Mouse (Mus musculus) CD4-positive, CD25-positive, alpha-beta regulatory T cell, adult 4 months (primary cell): ENCODE measurements at regions not wholly inside any gene's neighbourhood (a gene's known extent, or its start where the extent isn't known, plus 50 kb on each side); places are given as distances from the start of the nearest gene placed in this dataset.

Experiments used
- ATAC-seq: one replicate; pipeline ENCODE4 v1.8.0; 2017

GRCm38 (mm10) chr15:60762071-60762470 is 91.5 kb downstream of the Fam84b start:
- ATAC-seq: no peak

- ATAC-seq: peak; percentile 51
Observed at GRCm38 (mm10) chr15:60760015-60760437, 93.6 kb downstream of the Fam84b start.

DNA sequence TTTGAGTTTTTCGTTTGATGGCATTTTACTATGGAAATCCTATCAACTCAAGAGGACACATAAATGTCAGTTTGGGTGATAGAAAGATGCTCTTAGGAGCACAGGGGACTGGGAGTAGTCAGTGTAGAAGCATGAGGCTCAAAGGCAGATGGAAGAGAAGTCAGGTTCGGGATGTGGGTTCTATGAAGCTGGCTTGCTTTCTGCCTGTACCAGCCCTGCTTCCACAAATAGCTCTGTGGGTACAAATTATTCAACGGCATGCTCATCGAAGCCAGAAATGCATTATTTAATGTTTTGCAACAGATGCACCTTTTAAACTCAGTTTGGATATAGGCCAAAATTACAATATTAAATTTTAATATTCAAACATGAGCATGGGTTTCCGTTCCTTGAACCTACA is 99.3 kb downstream of the Fam84b start:
- ATAC-seq: no peak

GRCm38 (mm10) chr15:60739598-60739997 is 114.0 kb downstream of the Fam84b start:
- ATAC-seq: no peak

DNA sequence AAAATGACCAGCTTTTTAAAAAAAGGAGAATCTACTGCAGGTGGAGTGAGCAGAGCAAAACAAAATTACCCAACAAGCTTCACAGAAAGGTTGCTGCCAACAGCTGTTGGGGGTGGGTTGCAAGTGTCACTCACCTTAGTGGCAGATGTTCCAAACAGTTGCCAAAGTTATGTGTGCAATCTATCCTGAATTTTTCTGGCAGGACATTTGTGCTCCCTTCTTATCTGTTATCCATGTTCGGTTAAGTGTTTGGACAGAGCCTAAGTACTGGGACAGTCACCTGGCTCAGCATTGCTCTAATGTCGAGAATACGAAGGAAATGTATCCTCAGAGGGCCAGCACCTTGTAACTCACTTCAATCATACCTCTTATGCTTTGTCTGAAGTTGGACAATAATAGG is 115.3 kb downstream of the Fam84b start:
- ATAC-seq: no peak

DNA sequence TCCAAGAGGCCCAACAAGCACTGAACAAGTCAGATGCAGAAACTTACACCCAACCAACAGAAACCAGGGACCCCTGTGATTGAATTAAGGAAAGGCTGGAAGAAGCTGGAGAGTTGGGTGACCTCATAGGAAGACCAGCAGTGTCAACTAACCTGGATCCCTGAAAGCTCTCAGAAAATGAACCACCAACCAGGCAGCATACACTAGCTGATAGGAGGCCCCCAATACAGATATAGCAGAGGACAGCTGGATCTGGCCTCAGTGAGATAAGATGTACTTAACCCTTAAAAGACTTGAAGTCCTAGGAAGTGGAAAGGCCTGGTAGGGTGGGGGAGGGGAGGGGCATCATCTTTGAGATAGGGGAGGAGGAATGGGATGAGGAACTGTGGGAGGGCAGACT is 121.2 kb downstream of the Fam84b start:
- no peak for ATAC-seq

DNA sequence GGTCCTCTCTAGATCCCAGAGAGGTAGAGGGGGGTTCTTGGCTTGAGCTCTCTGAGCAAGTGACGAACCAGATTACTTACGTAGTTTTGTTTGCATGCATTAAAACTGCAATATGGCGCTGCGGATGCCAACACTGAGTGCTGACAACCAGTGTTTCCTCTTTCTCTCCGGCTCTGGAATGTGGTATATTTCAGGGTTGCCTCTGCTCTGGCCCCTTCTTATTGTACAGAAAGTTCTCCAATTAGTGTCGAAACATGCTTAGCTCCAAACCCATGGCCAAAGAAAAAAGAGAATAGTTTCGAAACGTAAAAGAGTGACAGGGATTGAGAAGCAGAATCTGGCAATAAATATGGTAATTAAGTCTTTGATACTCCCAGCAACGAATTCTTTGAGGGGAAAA is 124.8 kb downstream of the Fam84b start:
- ATAC-seq: no peak

- no peak for ATAC-seq
Observed at GRCm38 (mm10) chr15:60728337-60728736, 125.2 kb downstream of the Fam84b start.

DNA sequence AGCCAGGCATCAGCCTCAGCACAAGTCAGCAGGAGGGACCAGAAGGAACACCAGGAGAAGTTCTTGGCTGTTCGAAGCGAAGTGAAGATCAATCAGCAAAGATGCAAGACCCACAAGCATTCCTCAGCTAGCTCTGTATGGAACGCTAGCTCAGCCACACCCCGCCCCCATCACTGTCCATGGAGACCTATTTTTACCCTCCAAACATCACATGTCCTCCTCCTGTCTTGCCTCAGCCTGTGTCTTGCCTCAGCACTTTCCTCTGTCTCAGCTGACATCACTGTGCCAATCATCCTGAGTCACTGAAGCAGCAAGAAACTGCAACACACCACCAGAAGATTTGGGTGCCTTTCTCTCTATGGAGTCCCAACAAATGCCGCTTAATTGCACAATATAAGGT is 134.2 kb downstream of the Fam84b start:
- no peak for ATAC-seq

- no peak for ATAC-seq
Observed at GRCm38 (mm10) chr15:60708678-60709077, 144.9 kb downstream of the Fam84b start.

DNA sequence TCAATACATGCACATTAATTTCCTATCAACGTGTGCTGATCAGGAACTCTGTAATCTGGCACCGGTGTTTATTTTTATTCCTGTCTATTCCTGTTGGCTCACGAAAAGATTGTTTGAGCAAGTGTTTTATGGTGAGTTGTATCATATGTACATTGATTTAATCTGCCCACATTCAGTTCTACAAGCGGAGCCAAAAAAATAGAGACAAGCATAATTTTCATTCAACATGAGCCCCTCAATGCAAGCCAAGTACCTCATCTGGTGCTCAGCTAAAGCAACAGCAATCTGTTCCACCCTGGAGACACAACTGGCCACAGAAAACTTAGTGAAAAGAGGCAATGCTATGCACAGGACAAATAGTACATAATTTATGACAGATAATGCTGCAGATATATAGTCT is 147.6 kb downstream of the Fam84b start:
- no peak for ATAC-seq

DNA sequence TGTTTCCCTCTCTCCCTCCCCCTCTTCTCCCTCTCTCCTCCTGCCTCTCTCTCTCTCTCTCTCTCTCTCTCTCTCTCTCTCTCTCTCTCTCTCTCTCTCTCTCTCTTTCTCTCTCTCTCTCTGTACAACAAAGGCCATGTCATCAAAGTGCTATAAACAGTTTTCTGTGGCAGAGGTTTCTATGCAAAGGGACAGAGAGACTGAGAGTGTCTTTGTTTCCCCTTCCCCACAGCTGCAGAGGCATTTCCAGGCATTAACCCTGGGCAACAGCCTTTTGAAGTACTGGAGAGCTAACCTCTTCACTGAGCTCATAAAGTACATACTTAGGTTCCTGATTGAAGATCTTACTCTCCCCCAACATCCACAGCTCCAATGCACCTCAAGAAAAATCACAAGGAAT is 152.3 kb downstream of the Fam84b start:
- no peak for ATAC-seq

DNA sequence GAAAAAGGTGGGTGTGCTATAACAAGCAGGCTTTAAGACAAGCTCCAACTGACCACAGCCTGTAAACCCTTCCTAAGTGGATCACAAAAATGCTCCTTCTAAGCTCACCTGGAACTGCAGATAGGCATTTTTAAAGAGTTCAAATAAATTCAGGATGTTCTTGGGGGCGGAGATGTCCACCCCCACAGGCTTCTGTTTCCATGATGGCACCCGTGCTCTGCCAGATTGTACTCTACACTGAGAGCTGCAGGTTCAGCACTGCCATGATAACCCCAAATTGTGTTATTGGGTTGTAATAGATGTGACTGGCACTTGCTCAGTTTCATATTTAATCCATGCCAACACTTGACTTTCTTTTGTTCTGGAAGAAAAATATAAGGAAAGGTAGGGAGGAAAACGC is 158.8 kb downstream of the Fam84b start:
- no peak for ATAC-seq

DNA sequence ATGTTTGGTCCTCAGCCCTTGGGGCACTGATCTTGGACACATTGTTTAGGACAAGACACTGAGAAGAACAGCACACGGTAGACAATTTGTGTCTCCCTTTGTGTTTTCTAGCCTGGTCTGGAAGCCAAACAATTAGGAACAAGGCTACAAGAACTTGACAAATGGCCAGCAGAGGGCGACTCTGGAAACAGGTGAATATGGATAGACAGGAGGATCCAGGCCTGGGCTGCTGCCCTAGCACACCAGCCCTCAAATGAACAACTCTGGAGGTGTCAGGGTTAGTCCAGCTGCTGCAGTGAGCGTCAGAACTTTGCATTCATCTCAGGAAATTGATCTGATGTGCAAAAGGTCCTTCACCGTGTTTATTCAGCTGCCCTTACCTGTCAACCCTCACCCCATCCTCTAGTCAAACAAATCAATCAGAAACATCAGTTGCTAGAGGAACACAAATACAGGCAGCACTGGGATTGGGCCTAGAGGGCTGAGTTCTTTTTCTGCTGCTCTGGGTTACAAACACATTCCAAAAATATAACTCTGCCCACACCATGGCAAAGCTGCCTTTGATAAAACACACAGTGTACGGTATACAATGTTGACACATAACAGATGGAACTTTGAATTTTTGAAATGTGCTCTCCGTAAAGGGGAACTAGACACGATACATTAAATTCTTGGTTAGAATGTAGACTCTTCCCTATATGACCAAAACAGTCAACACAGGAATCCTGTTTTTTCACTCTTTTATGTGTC is 159.7 kb downstream of the Fam84b start:
- no peak for ATAC-seq

- no peak for ATAC-seq
Observed at GRCm38 (mm10) chr15:60692718-60693597, 160.6 kb downstream of the Fam84b start.

GRCm38 (mm10) chr15:60692149-60692548 is 161.4 kb downstream of the Fam84b start:
- ATAC-seq: no peak

- ATAC-seq: no peak
Observed at GRCm38 (mm10) chr15:60677397-60677796, 176.2 kb downstream of the Fam84b start.

DNA sequence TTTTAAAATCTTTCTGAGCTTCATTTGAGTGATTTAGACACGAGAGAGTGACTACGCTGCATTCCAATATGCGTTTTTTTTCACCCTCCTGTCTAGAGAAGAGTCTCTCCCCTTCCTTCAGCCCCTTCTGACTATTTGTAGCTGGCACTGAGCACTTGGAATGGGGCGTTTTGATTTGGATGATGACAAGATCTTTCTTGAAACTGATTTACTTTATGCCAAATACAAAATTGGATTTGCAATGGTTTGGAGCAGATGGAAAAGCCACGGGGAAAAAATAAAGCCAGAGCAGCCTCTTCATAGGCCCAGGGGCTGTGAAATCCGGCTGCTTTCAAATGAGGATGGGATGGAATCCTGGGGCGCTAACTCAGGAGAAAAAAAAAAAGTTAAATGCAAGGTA is 196.0 kb downstream of the Fam84b start:
- ATAC-seq: no peak

DNA sequence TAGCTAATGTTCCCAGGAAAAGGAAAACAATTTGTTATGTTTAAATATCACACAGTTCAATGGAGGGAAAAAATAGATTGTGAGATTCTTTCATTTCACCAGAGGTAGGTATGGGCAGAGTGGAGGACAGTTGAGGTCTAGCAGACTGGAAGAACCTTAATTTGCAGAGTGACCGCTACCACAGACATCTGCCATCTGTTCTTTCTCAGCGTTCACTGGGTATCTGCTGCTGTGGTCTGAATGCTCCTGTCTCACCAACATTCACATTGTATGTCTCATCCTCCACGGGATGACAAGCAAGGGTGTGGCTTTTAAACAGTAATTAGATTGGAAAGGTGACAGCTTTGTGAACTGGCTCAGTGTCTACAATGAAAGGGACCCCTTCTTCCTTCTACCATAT is 198.5 kb downstream of the Fam84b start:
- ATAC-seq: no peak

- no peak for ATAC-seq
Observed at GRCm38 (mm10) chr15:60649252-60649651, 204.3 kb downstream of the Fam84b start.

- ATAC-seq: no peak
Observed at GRCm38 (mm10) chr15:60641770-60642169, 211.8 kb downstream of the Fam84b start.

GRCm38 (mm10) chr15:60633457-60633850 is 220.1 kb downstream of the Fam84b start:
- ATAC-seq: no peak

- ATAC-seq: no peak
Observed at GRCm38 (mm10) chr15:60632789-60633456, 220.7 kb downstream of the Fam84b start.
